38 mouse cellular contexts compared by ENCODE assay signal in the genomic region with DNA sequence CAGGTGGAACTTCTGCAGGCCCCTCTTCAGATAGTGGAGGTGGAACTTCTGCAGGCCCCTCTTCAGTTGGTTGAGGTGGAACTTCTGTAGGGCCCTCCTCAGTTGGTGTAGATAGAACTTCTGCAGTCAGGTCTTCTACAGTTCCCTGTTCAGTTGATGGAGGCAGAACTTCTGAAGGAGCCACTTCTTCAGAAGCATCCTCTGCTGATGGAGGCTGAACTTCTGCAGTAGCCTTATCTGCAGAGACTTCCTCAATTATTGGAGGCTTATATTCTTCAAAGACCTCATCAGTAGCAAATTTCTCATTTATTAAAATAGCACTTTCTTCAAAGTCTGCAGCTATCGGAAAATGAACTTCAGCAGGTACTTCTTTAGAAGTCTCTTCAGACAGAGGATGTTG. TPM values are rescaled to one million over a fixed set of nuclear protein-coding genes. Genes with fewer than 3 reads are reported as not detected.
"Had no signal": no experiment of that assay in that cellular context is flagged by ENCODE, and none has a peak within 500 bp of the region (broad histone marks: within the 10 kb centered on the region; RNA-seq: fewer than 3 reads in every experiment).

No protein-coding gene starts in this region.

- H3K9ac ChIP-seq: embryonic facial prominence, embryonic 12.5 days; embryonic facial prominence, embryonic 13.5 days; embryonic facial prominence, embryonic 15.5 days; forebrain, embryonic 12.5 days; forebrain, embryonic 13.5 days; forebrain, embryonic 15.5 days; forebrain, postnatal 0 days had no signal

- H3K9me3 ChIP-seq: embryonic facial prominence, embryonic 10.5 days; embryonic facial prominence, embryonic 12.5 days; embryonic facial prominence, embryonic 13.5 days; embryonic facial prominence, embryonic 15.5 days; forebrain, embryonic 10.5 days; forebrain, embryonic 13.5 days; forebrain, embryonic 15.5 days had no signal

- H3K36me3 ChIP-seq: embryonic facial prominence, embryonic 10.5 days; embryonic facial prominence, embryonic 12.5 days; embryonic facial prominence, embryonic 13.5 days; embryonic facial prominence, embryonic 15.5 days; forebrain, embryonic 10.5 days; forebrain, embryonic 12.5 days; forebrain, embryonic 15.5 days had no signal

- H3K4me3 ChIP-seq: embryonic facial prominence, embryonic 10.5 days; embryonic facial prominence, embryonic 12.5 days; embryonic facial prominence, embryonic 13.5 days; embryonic facial prominence, embryonic 15.5 days; erythroblast, embryonic 14.5 days; forebrain, embryonic 10.5 days; forebrain, embryonic 12.5 days; forebrain, embryonic 13.5 days; forebrain, embryonic 15.5 days; gastrocnemius, adult 2 months; heart, adult 2 months had no signal

- H3K4me1 ChIP-seq: embryonic facial prominence, embryonic 10.5 days; embryonic facial prominence, embryonic 12.5 days; embryonic facial prominence, embryonic 13.5 days; embryonic facial prominence, embryonic 15.5 days; forebrain, embryonic 10.5 days; forebrain, embryonic 12.5 days; forebrain, embryonic 13.5 days; forebrain, embryonic 15.5 days had no signal

- H3K27me3 ChIP-seq: embryonic facial prominence, embryonic 12.5 days; embryonic facial prominence, embryonic 13.5 days; embryonic facial prominence, embryonic 15.5 days; forebrain, embryonic 12.5 days; forebrain, embryonic 13.5 days; forebrain, embryonic 15.5 days had no signal

- H3K27ac ChIP-seq: embryonic facial prominence, embryonic 10.5 days; embryonic facial prominence, embryonic 12.5 days; embryonic facial prominence, embryonic 13.5 days; embryonic facial prominence, embryonic 15.5 days; forebrain, embryonic 10.5 days; forebrain, embryonic 12.5 days; forebrain, embryonic 13.5 days; forebrain, embryonic 15.5 days; gastrocnemius, adult 2 months; heart, adult 2 months had no signal

- DNase-seq: cerebellum, adult 9-10 months; cerebellum, adult 9-11 months; cerebellum, postnatal 10 days; cerebellum, postnatal 14 days; cerebellum, postnatal 25 days; cerebellum, postnatal 36 days; embryo, embryonic 11 days; forebrain, postnatal 0 days; gastrocnemius, adult 2 months; gastrocnemius, postnatal 10 days; gastrocnemius, postnatal 14 days; gastrocnemius, postnatal 25 days; gastrocnemius, postnatal 36 days; heart, adult 11 months; heart, adult 18-20 months; heart, adult 2 months had no signal

RNA-seq across cellular contexts. Expression of gene Fscb, which starts 1.4 kb away (rescaled TPM):
- total RNA-seq: common myeloid progenitor, adult 5-6 weeks; forebrain, postnatal 0 days; gastrocnemius, adult 18-20 months; gastrocnemius, adult 2 months; gastrocnemius, adult 8-10 months; gastrocnemius, postnatal 10 days; gastrocnemius, postnatal 14 days; gastrocnemius, postnatal 25 days; gastrocnemius, postnatal 36 days; gastrocnemius, postnatal 4 days; granulocyte monocyte progenitor cell, adult 5-6 weeks; heart, adult 18-20 months; heart, adult 2 months; heart, adult 8-10 months had no signal
- polyA plus RNA-seq: cortical plate, adult 2 months; embryonic facial prominence, embryonic 10.5 days; embryonic facial prominence, embryonic 11.5 days; embryonic facial prominence, embryonic 12.5 days; embryonic facial prominence, embryonic 13.5 days; embryonic facial prominence, embryonic 14.5 days; embryonic facial prominence, embryonic 15.5 days; erythroblast, embryonic 14.5 days; forebrain, embryonic 10.5 days; forebrain, embryonic 11.5 days; forebrain, embryonic 12.5 days; forebrain, embryonic 13.5 days; forebrain, embryonic 14.5 days; forebrain, embryonic 15.5 days; forebrain, embryonic 16.5 days; forebrain, postnatal 0 days; frontal cortex, adult 2 months; heart, adult 2 months had no signal
